Mouse (Mus musculus) liver, embryonic 11.5 days (tissue): Measurements from ENCODE around the gene Cacnb1. TPM values are rescaled to one million over a fixed set of nuclear protein-coding genes. Genes with fewer than 3 reads are reported as not detected.

Experiments
- ATAC-seq: fragments of 200-750 bp; cut with Nextera tagmentation; replicated peaks from 2 replicates; pipeline ENCODE4 v1.8.0; 2017; ENCODE audit warnings: moderate number of reproducible peaks, mild to moderate bottlenecking, moderate TSS enrichment, moderate library complexity; ENCODE audit not compliant: low FRiP score
- DNase-seq: peaks from one replicate; pipeline ENCODE4 v3.0.0-alpha.2; 2017; ENCODE audit warnings: low spot score
- H3K27ac ChIP-seq: fragments of 300-500 bp; sonication (generic); 2 replicates; pipeline ENCODE4 v1.5.1; 2014; ENCODE audit warnings: mild to moderate bottlenecking, low read depth, low read length, control low read depth
- H3K27me3 ChIP-seq: fragments of 300-500 bp; sonication (generic); replicated peaks from 2 replicates; pipeline ENCODE4 v1.6.1; 2014; ENCODE audit warnings: low read length, mixed read lengths; ENCODE audit not compliant: control insufficient read depth, insufficient read depth
- H3K36me3 ChIP-seq: fragments of 300-500 bp; sonication (generic); 2 replicates; pipeline ENCODE4 v1.6.1; 2014; ENCODE audit warnings: mild to moderate bottlenecking, low read length, moderate library complexity, mixed read lengths; ENCODE audit not compliant: control insufficient read depth, insufficient read depth
- H3K4me1 ChIP-seq: fragments of 300-500 bp; sonication (generic); replicated peaks from 2 replicates; pipeline ENCODE4 v1.6.1; 2014; ENCODE audit warnings: low read length, mixed read lengths; ENCODE audit not compliant: control insufficient read depth, insufficient read depth
- H3K4me2 ChIP-seq: fragments of 300-500 bp; sonication (generic); 2 replicates; pipeline ENCODE4 v1.6.1; 2014; ENCODE audit warnings: mild to moderate bottlenecking, control low read depth, moderate library complexity
- H3K4me3 ChIP-seq: fragments of 300-500 bp; sonication (generic); 2 replicates; pipeline ENCODE4 v1.5.1; 2014; ENCODE audit warnings: low read depth, low read length, control low read depth
- H3K9ac ChIP-seq: fragments of 300-500 bp; sonication (generic); 2 replicates; pipeline ENCODE4 v1.6.1; 2014; ENCODE audit warnings: low read depth, low read length, control low read depth
- H3K9me3 ChIP-seq: fragments of 300-500 bp; sonication (generic); 2 replicates; pipeline ENCODE4 v1.6.1; 2016; ENCODE audit warnings: low read length, inconsistent platforms, mixed read lengths; ENCODE audit not compliant: control insufficient read depth
- WGBS: fragments of 180-500 bp; shearing (Covaris S2); extraction: QIAGEN DNeasy Blood & Tissue Kit; methylation state at CpG from one replicate; pipeline ENCODE4 v1.1.7; 2014; 5-methylcytosine and 5-hydroxymethylcytosine counted together
- polyA plus RNA-seq: library from polyadenylated mRNA; unstranded; fragments of >200 nt; fragmentation: Nextera tagmentation; extraction: Ambion mirVana; gene quantifications from 2 replicates; pipeline ENCODE4 v1.2.1, GENCODE M21; 2014

The Cacnb1 gene
- polyA plus RNA-seq, 1 experiment from 2014 or later = 2.2 TPM

DNA sequence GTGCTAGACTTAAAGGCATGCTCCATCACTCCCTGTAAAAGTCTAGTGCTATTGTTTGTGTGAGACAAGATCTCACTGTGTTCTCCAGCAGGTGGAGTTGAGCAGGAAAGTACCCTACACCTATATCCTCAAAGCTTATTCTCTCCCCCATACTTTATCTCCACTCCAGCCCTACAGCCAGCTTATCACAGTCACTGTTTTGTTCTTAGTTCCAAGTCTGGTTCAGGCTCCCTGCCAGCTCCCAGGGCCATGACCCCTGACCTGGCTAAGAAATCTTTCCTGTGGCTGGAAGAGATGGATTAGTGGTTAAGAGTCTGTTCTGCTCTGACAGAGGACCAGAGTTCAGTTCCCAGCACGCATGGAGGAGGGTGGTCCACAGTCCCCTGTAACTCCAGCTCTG lies 23.6 kb upstream of the Cacnb1 start:
- H3K27me3 ChIP-seq = peaks cover 40% of the 10 kb centered on the region
- H3K27ac ChIP-seq = no peak overlapping the region
- 67% methylated on average over 1 of the region's 1 CpGs for WGBS
- no peak overlapping the region for H3K4me3 ChIP-seq
- no peaks in the 10 kb centered on the region for H3K9me3 ChIP-seq
- no peak for DNase-seq
- H3K4me1 ChIP-seq = no peaks in the 10 kb centered on the region
- no peak for ATAC-seq
- no peak overlapping the region for H3K4me2 ChIP-seq
- H3K9ac ChIP-seq = no peak overlapping the region
- H3K36me3 ChIP-seq = no peaks in the 10 kb centered on the region

DNA sequence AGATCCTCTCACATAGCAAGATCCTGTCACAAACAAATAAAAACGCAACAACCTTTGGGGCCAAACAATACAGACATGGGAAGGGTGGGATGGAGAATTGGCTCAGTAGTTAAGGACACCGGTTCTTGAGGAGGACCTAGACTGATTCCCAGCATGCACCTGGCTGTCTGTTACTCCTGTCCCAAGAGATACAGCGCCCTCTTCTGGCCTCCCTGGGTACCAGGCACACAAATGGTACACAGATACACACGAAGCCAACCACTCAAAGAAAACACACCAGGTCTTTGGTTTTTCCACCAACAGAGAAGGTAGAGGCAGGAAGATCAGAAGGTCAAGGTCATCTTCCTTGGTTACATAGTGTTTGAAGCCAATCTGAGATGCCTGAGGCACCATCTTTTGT lies 22.8 kb upstream of the Cacnb1 start:
- DNase-seq (no peak), ATAC-seq (no peak)
- no peak overlapping the region for H3K9ac ChIP-seq
- no peaks in the 10 kb centered on the region for H3K9me3 ChIP-seq
- 63% methylated on average over 4 of the region's 4 CpGs for WGBS
- peaks cover 32% of the 10 kb centered on the region for H3K27me3 ChIP-seq
- H3K4me1 ChIP-seq = no peaks in the 10 kb centered on the region
- H3K27ac ChIP-seq = no peak overlapping the region
- H3K4me3 ChIP-seq = no peak overlapping the region
- H3K36me3 ChIP-seq = no peaks in the 10 kb centered on the region
- H3K4me2 ChIP-seq = no peak overlapping the region

DNA sequence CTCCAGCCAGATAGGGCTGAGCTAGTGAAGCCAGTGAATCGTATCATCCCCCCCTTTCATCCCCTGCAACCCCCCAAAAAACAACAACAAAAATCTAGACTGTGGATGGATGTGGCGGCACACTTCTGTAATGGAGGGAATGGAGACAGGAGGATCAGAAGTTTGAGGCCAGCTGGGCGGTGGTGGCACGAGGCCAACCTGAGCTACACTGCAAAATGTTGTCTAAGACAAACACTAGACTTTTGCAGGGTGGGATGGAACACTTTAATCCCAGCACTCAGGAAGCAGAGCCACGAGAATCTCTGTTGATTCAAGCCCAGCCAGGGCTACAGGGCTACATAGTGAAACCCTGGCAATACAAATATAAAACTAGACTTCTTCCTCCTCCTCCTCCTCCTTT lies 21.2 kb upstream of the Cacnb1 start:
- no peak overlapping the region for H3K4me2 ChIP-seq
- WGBS = 57% methylated on average over 5 of the region's 5 CpGs
- no peaks in the 10 kb centered on the region for H3K9me3 ChIP-seq
- no peak for ATAC-seq
- H3K27ac ChIP-seq = no peak overlapping the region
- peaks cover 18% of the 10 kb centered on the region for H3K27me3 ChIP-seq
- no peaks in the 10 kb centered on the region for H3K36me3 ChIP-seq
- DNase-seq = no peak
- H3K4me1 ChIP-seq = no peaks in the 10 kb centered on the region
- no peak overlapping the region for H3K4me3 ChIP-seq
- no peak overlapping the region for H3K9ac ChIP-seq

DNA sequence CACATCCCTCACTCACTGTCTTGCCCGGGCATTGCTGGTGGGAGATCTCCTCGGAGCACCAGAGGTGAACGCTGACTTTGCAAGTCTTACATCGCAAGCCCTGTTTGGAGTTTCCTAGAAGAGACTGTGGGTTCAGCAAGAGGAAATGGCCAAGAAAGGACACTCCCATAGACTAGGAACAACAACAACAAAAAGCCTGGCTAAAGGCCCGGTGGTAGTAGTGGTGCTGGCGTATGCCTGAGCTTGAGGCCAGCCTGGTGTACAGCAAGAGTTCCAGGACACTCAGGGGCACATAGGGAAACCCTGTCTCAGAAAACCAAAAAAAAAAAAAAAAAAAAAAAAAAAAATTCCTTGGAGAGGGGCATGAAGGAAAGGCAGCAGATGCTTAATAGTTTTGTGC lies 19.9 kb upstream of the Cacnb1 start:
- H3K4me1 ChIP-seq = no peaks in the 10 kb centered on the region
- WGBS = 74% methylated on average over 6 of the region's 6 CpGs
- no peak for ATAC-seq
- no peak overlapping the region for H3K4me2 ChIP-seq
- H3K9ac ChIP-seq = no peak overlapping the region
- H3K36me3 ChIP-seq = no peaks in the 10 kb centered on the region
- H3K4me3 ChIP-seq = no peak overlapping the region
- H3K9me3 ChIP-seq = no peaks in the 10 kb centered on the region
- no peak overlapping the region for H3K27ac ChIP-seq
- DNase-seq = no peak
- H3K27me3 ChIP-seq = peaks cover 15% of the 10 kb centered on the region

DNA sequence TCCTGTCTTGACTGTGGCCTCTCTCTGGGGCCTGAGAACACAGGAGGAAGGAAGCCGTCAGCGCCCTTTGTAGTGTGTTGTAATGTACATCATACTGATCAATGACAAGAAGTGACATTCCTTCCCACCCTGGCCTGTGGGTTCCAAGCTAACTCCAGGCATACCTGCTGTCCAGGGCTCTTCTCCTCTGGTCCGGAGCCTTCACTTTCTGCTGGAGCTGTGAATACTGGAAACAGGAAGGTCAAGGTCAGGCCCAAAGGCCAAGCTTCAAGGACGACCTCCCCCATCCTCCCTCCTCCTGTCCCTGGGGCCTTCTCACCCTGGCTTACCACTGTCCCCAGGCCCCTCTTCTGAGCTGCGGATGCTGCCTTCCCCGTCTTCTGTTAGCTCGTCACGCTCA lies 18.1 kb upstream of the Cacnb1 start:
- no peak for ATAC-seq
- H3K27me3 ChIP-seq = peaks cover 30% of the 10 kb centered on the region
- H3K9me3 ChIP-seq = no peaks in the 10 kb centered on the region
- no peaks in the 10 kb centered on the region for H3K36me3 ChIP-seq
- no peak for DNase-seq
- no peak overlapping the region for H3K4me3 ChIP-seq
- H3K27ac ChIP-seq = no peak overlapping the region
- 65% methylated on average over 8 of the region's 8 CpGs for WGBS
- H3K4me2 ChIP-seq = no peak overlapping the region
- peaks cover 4% of the 10 kb centered on the region for H3K4me1 ChIP-seq
- H3K9ac ChIP-seq = no peak overlapping the region

DNA sequence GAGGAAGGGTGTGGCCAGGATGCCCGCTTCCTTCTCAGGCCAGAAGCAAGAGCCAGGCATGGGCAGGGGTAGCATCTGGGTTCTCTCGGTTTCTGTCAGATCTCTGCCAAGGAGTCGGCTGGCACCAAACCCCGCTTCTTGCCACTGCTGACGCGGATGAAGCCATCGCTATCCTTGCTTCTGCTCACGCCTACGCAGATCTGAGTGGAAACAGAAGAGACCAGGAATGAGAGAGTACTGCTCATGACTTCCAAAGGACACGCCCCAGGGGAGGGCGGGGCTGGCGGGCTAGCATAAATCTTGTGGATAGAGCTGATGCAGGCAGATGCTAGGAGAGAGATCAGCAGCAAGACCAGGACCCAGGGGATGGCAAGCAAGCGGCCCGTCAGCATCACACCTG lies 15.0 kb upstream of the Cacnb1 start:
- H3K9ac ChIP-seq = no peak overlapping the region
- H3K27ac ChIP-seq = no peak overlapping the region
- H3K9me3 ChIP-seq = no peaks in the 10 kb centered on the region
- DNase-seq = no peak
- ATAC-seq = no peak
- H3K36me3 ChIP-seq = no peaks in the 10 kb centered on the region
- H3K27me3 ChIP-seq = peaks cover 34% of the 10 kb centered on the region
- no peak overlapping the region for H3K4me2 ChIP-seq
- H3K4me3 ChIP-seq = no peak overlapping the region
- WGBS = 58% methylated on average over 14 of the region's 14 CpGs
- H3K4me1 ChIP-seq = peaks cover 6% of the 10 kb centered on the region

DNA sequence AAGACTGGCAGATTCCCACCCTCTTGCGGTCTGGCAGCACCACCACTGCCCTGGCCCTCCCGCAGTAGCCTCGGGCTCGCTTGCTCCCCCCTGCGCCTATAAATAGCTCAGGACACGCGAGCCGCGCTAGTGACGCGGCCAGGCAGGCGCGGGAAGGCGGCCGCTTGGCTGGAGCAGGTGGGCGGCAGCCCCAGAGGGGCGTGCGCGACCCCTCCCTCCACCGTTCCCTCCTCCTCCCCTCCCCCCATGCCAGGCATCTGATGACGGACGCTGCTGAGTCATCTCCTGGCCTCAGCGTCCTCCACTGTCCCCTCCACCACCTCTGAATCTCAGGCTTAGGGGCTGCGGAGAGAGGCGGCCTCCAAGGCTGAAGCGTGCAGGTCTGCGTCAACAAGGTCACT lies 13.1 kb upstream of the Cacnb1 start:
- peaks cover 6% of the 10 kb centered on the region for H3K4me1 ChIP-seq
- H3K9ac ChIP-seq = no peak overlapping the region
- ATAC-seq = no peak
- H3K4me3 ChIP-seq = peak overlapping the region; percentile 43
- no peaks in the 10 kb centered on the region for H3K36me3 ChIP-seq
- no peaks in the 10 kb centered on the region for H3K9me3 ChIP-seq
- peaks cover 34% of the 10 kb centered on the region for H3K27me3 ChIP-seq
- H3K4me2 ChIP-seq = peak overlapping the region; percentile 74
- 2% methylated on average over 25 of the region's 27 CpGs for WGBS
- H3K27ac ChIP-seq = no peak overlapping the region
- DNase-seq = no peak

DNA sequence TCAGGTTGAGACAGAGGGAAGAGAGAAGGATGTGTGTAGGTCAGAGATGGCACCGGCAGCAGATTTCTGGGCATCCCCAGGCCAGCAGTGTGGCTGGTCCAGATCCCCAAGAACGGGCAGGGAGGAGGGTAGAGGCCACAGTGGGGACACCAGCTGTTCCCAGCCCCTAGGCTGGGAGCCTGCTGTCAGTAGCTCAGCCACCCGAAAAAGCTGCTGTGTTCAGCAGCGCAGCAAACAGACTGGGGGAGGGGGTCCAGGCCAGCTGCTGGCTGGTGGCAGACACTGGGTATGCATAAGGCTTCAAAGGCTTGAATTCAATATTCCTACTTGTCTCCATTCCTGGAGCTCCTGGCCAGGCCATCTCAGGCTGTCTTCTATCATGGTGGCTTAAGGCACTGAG lies 12.0 kb upstream of the Cacnb1 start:
- no peak overlapping the region for H3K9ac ChIP-seq
- H3K4me3 ChIP-seq = no peak overlapping the region
- DNase-seq (no peak), ATAC-seq (no peak)
- no peak overlapping the region for H3K27ac ChIP-seq
- WGBS = 46% methylated on average over 4 of the region's 4 CpGs
- peaks cover 6% of the 10 kb centered on the region for H3K4me1 ChIP-seq
- no peaks in the 10 kb centered on the region for H3K9me3 ChIP-seq
- H3K36me3 ChIP-seq = peaks cover 6% of the 10 kb centered on the region
- no peak overlapping the region for H3K4me2 ChIP-seq
- peaks cover 34% of the 10 kb centered on the region for H3K27me3 ChIP-seq

DNA sequence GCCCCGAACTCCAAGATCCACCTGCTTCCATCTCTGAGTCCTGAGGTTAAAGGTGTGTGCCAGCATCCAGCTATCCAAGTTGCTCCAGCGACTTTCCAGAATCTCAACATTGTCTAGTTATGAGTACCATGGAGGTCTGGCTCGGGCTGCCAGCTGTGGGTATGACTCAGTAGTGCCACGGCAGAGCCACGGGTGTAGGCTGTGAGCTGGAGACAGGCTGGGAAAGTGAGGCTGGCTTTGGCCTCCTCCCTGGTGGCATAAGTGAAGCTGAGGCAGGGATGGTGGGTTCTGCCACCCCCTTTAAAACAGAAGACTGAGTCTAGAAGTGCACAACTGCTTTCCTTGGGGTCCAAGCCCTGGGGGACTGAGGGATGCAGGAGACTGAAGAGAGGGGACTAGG lies 11.2 kb upstream of the Cacnb1 start:
- no peak overlapping the region for H3K4me2 ChIP-seq
- no peaks in the 10 kb centered on the region for H3K9me3 ChIP-seq
- DNase-seq = no peak
- peaks cover 12% of the 10 kb centered on the region for H3K36me3 ChIP-seq
- no peak overlapping the region for H3K27ac ChIP-seq
- H3K4me1 ChIP-seq = peaks cover 6% of the 10 kb centered on the region
- H3K9ac ChIP-seq = no peak overlapping the region
- H3K27me3 ChIP-seq = peaks cover 34% of the 10 kb centered on the region
- H3K4me3 ChIP-seq = no peak overlapping the region
- WGBS = 78% methylated on average over 5 of the region's 5 CpGs
- no peak for ATAC-seq
